Comparison of ENCODE assay signal across 20 mouse cellular contexts in genomic region chr6:81363969-81364529, GRCm38 (mm10).
DNase-seq lines count a peak whose midpoint lies in the region; ATAC-seq and TF ChIP-seq lines count a peak whose summit lies in the region.
"Had no signal": no experiment of that assay in that cellular context is flagged by ENCODE, and none has a peak within 500 bp of the region (broad histone marks: within the 10 kb centered on the region; RNA-seq: fewer than 3 reads in every experiment).

No protein-coding gene starts in this region.

- no peaks in the 10 kb centered on the region for H3K27me3 ChIP-seq in hindbrain, embryonic 14.5 days (ENCODE audit: control insufficient read depth, insufficient read depth, low read length)
- H3K27me3 ChIP-seq in hindbrain, embryonic 10.5 days (ENCODE audit: insufficient read depth, poor library complexity, severe bottlenecking) = no peaks in the 10 kb centered on the region
- no peaks in the 10 kb centered on the region for H3K27me3 ChIP-seq in midbrain, postnatal 0 days (ENCODE audit: insufficient read depth, low read length)
- no peaks in the 10 kb centered on the region for H3K27me3 ChIP-seq in midbrain, embryonic 15.5 days (replicated peaks)
- no peaks in the 10 kb centered on the region for H3K27me3 ChIP-seq in hindbrain, postnatal 0 days (ENCODE audit: insufficient read depth, low read length)
- H3K27me3 ChIP-seq: CH12.LX; embryonic facial prominence, embryonic 15.5 days; forebrain, embryonic 15.5 days; heart, embryonic 15.5 days; Patski had no signal

- no peaks in the 10 kb centered on the region for H3K36me3 ChIP-seq in hindbrain, embryonic 14.5 days (replicated peaks; ENCODE audit: control insufficient read depth, insufficient read depth)
- H3K36me3 ChIP-seq in hindbrain, embryonic 10.5 days = no peaks in the 10 kb centered on the region
- H3K36me3 ChIP-seq in midbrain, postnatal 0 days (ENCODE audit: insufficient read depth, low read length) = no peaks in the 10 kb centered on the region
- H3K36me3 ChIP-seq in midbrain, embryonic 15.5 days (replicated peaks) = no peaks in the 10 kb centered on the region
- H3K36me3 ChIP-seq in hindbrain, postnatal 0 days (ENCODE audit: insufficient read depth, low read length) = no peaks in the 10 kb centered on the region
- H3K36me3 ChIP-seq: embryonic facial prominence, embryonic 15.5 days; forebrain, embryonic 10.5 days; forebrain, embryonic 15.5 days; heart, embryonic 15.5 days had no signal

- no peaks in the 10 kb centered on the region for H3K4me1 ChIP-seq in hindbrain, embryonic 14.5 days (replicated peaks; ENCODE audit: control insufficient read depth, insufficient read depth, low read length)
- H3K4me1 ChIP-seq in hindbrain, embryonic 10.5 days (replicated peaks) = no peaks in the 10 kb centered on the region
- H3K4me1 ChIP-seq in midbrain, postnatal 0 days (ENCODE audit: insufficient read depth, low read length) = 0 out of 2 replicates have a peak, but pooled peaks cover 2% of the 10 kb centered on the region
- H3K4me1 ChIP-seq in midbrain, embryonic 15.5 days = no peaks in the 10 kb centered on the region
- H3K4me1 ChIP-seq in hindbrain, postnatal 0 days (ENCODE audit: insufficient read depth, low read length) = 0 out of 2 replicates have a peak, but pooled peaks cover 3% of the 10 kb centered on the region
- H3K4me1 ChIP-seq: embryonic facial prominence, embryonic 15.5 days; forebrain, embryonic 10.5 days; forebrain, embryonic 15.5 days; heart, embryonic 15.5 days had no signal

- no peak overlapping the region for H3K4me3 ChIP-seq in hindbrain, embryonic 14.5 days (replicated peaks; ENCODE audit: low read length)
- no peak overlapping the region for H3K4me3 ChIP-seq in hindbrain, embryonic 10.5 days
- no peak overlapping the region for H3K4me3 ChIP-seq in midbrain, postnatal 0 days (ENCODE audit: low read depth, low read length)
- H3K4me3 ChIP-seq in midbrain, embryonic 15.5 days = no peak overlapping the region
- no peak overlapping the region for H3K4me3 ChIP-seq in hindbrain, postnatal 0 days (ENCODE audit: low read length)
- H3K4me3 ChIP-seq: embryonic facial prominence, embryonic 15.5 days; erythroblast, embryonic 14.5 days; forebrain, embryonic 10.5 days; forebrain, embryonic 15.5 days; heart, adult 2 months; heart, embryonic 15.5 days had no signal

- TF ChIP-seq CTCF in midbrain, postnatal 0 days (IDR thresholded peaks at IDR 0.05) = no peak
- no peak for TF ChIP-seq CTCF in hindbrain, postnatal 0 days (IDR thresholded peaks at IDR 0.05; ENCODE audit: low read depth)

- no peaks in the 10 kb centered on the region for H3K9me3 ChIP-seq in hindbrain, embryonic 14.5 days (ENCODE audit: control insufficient read depth, low read length)
- no peaks in the 10 kb centered on the region for H3K9me3 ChIP-seq in hindbrain, embryonic 10.5 days
- H3K9me3 ChIP-seq in midbrain, postnatal 0 days (ENCODE audit: low read length) = no peaks in the 10 kb centered on the region
- no peaks in the 10 kb centered on the region for H3K9me3 ChIP-seq in midbrain, embryonic 15.5 days
- H3K9me3 ChIP-seq in hindbrain, postnatal 0 days (ENCODE audit: low read length) = no peaks in the 10 kb centered on the region
- H3K9me3 ChIP-seq: embryonic facial prominence, embryonic 15.5 days; forebrain, embryonic 10.5 days; forebrain, embryonic 15.5 days; heart, embryonic 15.5 days had no signal

- no peak overlapping the region for H3K4me2 ChIP-seq in hindbrain, embryonic 14.5 days (replicated peaks)
- H3K4me2 ChIP-seq in midbrain, postnatal 0 days (ENCODE audit: low read depth, low read length, poor library complexity, severe bottlenecking) = no peak overlapping the region
- no peak overlapping the region for H3K4me2 ChIP-seq in midbrain, embryonic 15.5 days
- no peak overlapping the region for H3K4me2 ChIP-seq in hindbrain, postnatal 0 days (ENCODE audit: low read depth, low read length)
- H3K4me2 ChIP-seq: embryonic facial prominence, embryonic 15.5 days; forebrain, embryonic 15.5 days; heart, embryonic 11.5 days; heart, embryonic 15.5 days had no signal

- 62% methylated on average over 7 of the region's 7 CpGs for WGBS in hindbrain, embryonic 14.5 days
- WGBS in hindbrain, embryonic 10.5 days = 83% methylated on average over 7 of the region's 7 CpGs
- WGBS in midbrain, postnatal 0 days = 72% methylated on average over 7 of the region's 7 CpGs
- WGBS in midbrain, embryonic 15.5 days = 77% methylated on average over 7 of the region's 7 CpGs
- 53% methylated on average over 7 of the region's 7 CpGs for WGBS in hindbrain, postnatal 0 days

- ATAC-seq in hindbrain, embryonic 14.5 days (ENCODE audit: low FRiP score) = peak; percentile 76; the same call in 1 of the 2 replicates
- ATAC-seq in midbrain, postnatal 0 days (ENCODE audit: low FRiP score) = no peak
- no peak for ATAC-seq in midbrain, embryonic 15.5 days (replicated peaks)
- ATAC-seq in hindbrain, postnatal 0 days = 0 out of 2 replicates have a peak, but pooled peaks have one; percentile 24
- ATAC-seq: activated CD4-positive, CD25-positive, alpha-beta regulatory T cell, adult 4 months; forebrain, embryonic 15.5 days; Patski had no signal

- H3K27ac ChIP-seq in hindbrain, embryonic 14.5 days = no peak overlapping the region
- H3K27ac ChIP-seq in hindbrain, embryonic 10.5 days = no peak overlapping the region
- H3K27ac ChIP-seq in midbrain, postnatal 0 days (ENCODE audit: low read depth, low read length) = no peak overlapping the region
- no peak overlapping the region for H3K27ac ChIP-seq in midbrain, embryonic 15.5 days
- no peak overlapping the region for H3K27ac ChIP-seq in hindbrain, postnatal 0 days
- H3K27ac ChIP-seq: embryonic facial prominence, embryonic 15.5 days; forebrain, embryonic 10.5 days; forebrain, embryonic 15.5 days; heart, adult 2 months; heart, embryonic 15.5 days had no signal

- no peak for DNase-seq in hindbrain, embryonic 14.5 days (ENCODE audit: low spot score)
- DNase-seq in hindbrain, embryonic 10.5 days (ENCODE audit: low spot score) = no peak
- DNase-seq in midbrain, postnatal 0 days (ENCODE audit: low spot score) = peak; percentile 18
- DNase-seq in hindbrain, postnatal 0 days (ENCODE audit: low spot score) = peak; percentile 14
- no peak for DNase-seq in frontal cortex, postnatal 14 days (ENCODE audit: low spot score in 2 of 2)
- DNase-seq: adrenal gland, postnatal 14 days; cerebellum, adult 18-20 months; gastrocnemius, postnatal 14 days; heart, adult 2 months; heart, postnatal 14 days had no signal

- H3K9ac ChIP-seq in hindbrain, embryonic 14.5 days = no peak overlapping the region
- no peak overlapping the region for H3K9ac ChIP-seq in midbrain, postnatal 0 days (replicated peaks; ENCODE audit: low read length, poor library complexity, severe bottlenecking)
- H3K9ac ChIP-seq in midbrain, embryonic 15.5 days = no peak overlapping the region
- no peak overlapping the region for H3K9ac ChIP-seq in hindbrain, postnatal 0 days (replicated peaks; ENCODE audit: low read length)
- H3K9ac ChIP-seq: embryonic facial prominence, embryonic 15.5 days; forebrain, embryonic 15.5 days; heart, embryonic 15.5 days had no signal

Comparison
In these comparisons a context has a peak if more than half of its experiments do, and no peak if none do; other contexts are left out.
1. DNase-seq: peak in midbrain, postnatal 0 days (single experiment) and hindbrain, postnatal 0 days (single experiment); none in hindbrain, embryonic 14.5 days (single experiment), hindbrain, embryonic 10.5 days (single experiment) and frontal cortex, postnatal 14 days (0 of 2).
2. ATAC-seq: peak in hindbrain, embryonic 14.5 days (single experiment) and hindbrain, postnatal 0 days (single experiment); none in midbrain, postnatal 0 days (single experiment) and midbrain, embryonic 15.5 days (single experiment).